Mouse (Mus musculus) granulocyte monocyte progenitor cell, adult 5-6 weeks (primary cell): ENCODE measurements around the gene Hadha. TPM values are rescaled to one million over a fixed set of nuclear protein-coding genes. Genes with fewer than 3 reads are reported as not detected.

ENCODE experiments used
- ATAC-seq: replicated peaks from 2 replicates; pipeline ENCODE4 v1.8.0; 2016; ENCODE audit warnings: mild to moderate bottlenecking, moderate TSS enrichment, inconsistent platforms; ENCODE audit not compliant: poor library complexity, severe bottlenecking
- total RNA-seq, 2 experiments: library from RNA; stranded (forward) in 1 of 2; stranded (reverse) in 1 of 2; fragments of 200-712, 200-1000 nt in 1 of 2; fragments of >200 nt in 1 of 2; fragmentation: Nextera tagmentation in 1 of 2; gene quantifications; 2 replicates each; pipeline ENCODE4 v1.2.3; 2014 to 2017

Gene Hadha
- total RNA-seq, 2 experiments from 2014 or later = 97.8 to 128 TPM

DNA sequence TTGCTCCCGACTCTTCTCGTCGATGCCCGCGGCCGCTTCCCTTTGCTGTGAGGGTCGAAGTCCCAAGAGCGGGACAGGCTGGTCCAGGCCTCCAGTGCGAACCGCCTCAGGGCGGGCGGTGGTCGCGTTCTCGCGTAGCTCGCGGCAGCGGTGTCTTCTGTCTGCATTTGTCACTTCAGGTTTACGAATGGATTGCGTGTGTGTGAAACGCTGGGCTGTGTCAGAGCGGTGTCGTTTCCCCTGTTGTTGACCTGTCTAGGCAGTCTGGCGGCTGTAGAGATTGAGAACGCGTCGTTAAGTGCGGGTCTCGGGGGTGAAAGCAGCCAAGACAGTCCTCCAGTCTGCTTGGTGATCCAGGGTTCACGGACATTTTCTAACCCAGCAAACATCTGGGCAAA is 432 bp upstream of the Hadha start:
- ATAC-seq = no peak

DNA sequence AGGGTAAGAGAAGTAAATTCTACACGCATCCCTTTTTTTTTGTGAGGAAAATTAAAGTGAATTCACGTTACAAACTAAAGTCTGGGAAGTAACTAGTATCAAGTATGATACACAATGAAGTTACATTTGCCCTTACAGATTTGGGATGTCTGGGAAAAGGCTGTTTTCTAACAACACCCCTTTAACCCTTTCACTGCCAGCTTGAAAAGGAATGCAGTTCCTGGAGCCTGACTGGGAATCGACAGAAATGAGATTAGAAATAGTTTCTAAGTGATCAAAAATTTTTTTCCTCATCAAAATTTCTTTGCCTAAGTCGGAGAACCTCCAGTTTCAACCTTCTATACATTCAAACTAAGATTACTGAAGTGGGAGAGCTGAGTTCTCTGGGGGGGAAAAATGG is 949 bp downstream of the Hadha start:
- no peak for ATAC-seq

DNA sequence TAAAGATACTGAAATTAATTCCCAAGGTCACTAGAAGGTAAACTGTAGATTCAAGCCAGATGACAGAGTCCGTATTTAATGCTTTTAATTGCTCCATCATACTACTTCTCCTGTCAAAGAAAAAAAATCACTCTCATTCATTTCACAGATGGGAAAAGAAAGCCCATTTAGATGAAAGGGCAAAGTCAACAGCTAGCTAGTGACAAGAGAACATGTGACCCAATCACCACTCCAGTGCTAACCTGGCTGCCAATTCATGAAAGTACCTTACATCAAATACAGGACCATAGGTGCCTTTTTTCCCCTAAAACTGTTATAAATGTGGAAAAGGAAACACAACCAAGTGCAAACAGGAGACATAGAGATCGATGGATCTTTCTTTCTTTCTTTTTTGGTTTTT is 1.7 kb downstream of the Hadha start:
- ATAC-seq = no peak

- no peak for ATAC-seq
Measured at GRCm38 (mm10) chr5:30152413-30152812, 2.5 kb downstream of the Hadha start.

DNA sequence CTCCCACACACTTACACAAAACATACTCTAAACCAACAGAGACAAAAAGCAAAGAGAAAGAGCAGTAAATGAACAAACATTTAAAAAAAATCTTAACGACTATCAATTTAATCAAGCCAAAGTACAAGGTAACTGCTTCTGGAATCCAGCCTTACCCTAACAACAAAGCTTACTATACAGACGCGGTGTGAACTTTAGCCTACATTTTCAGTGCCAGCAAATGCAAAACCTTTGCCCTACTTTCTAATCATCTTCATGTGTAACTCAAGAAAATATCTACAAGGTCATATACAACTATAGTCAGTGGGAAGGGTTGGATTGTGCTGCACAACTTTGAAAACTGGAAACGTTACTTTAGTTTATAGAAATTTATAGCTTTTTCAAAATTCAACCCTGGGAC is 3.0 kb downstream of the Hadha start:
- no peak for ATAC-seq

GRCm38 (mm10) chr5:30148133-30148920 is 6.6 kb downstream of the Hadha start:
- ATAC-seq = 0 out of 2 replicates have a peak, but pooled peaks have one; percentile 20

GRCm38 (mm10) chr5:30146526-30146925 is 8.4 kb downstream of the Hadha start:
- no peak for ATAC-seq

- no peak for ATAC-seq
Measured at GRCm38 (mm10) chr5:30138193-30138592, 16.8 kb downstream of the Hadha start.

DNA sequence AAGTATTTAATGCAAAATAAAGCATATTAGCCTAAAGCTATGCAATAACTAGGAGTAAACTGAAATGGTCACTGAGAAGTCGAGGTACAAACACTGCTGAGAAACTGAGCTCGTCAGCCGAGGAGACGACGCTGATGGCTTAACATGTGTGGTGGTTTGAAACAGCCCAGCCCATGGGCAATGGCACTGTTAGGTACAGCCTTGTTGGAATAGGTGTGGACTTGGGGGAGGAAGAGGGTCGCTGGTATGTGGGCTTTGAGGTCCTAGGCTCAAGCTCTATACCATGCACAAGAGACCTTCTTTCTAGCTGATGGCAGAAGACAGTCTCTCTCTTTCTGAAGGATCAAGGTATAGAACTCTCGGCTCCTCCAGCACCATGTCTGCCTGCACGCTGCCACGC is 17.7 kb downstream of the Hadha start:
- ATAC-seq = no peak

GRCm38 (mm10) chr5:30135711-30136231 is 19.2 kb downstream of the Hadha start:
- ATAC-seq = no peak

- ATAC-seq = peak; percentile 59
Measured at GRCm38 (mm10) chr5:30132173-30132572, 22.8 kb downstream of the Hadha start.

DNA sequence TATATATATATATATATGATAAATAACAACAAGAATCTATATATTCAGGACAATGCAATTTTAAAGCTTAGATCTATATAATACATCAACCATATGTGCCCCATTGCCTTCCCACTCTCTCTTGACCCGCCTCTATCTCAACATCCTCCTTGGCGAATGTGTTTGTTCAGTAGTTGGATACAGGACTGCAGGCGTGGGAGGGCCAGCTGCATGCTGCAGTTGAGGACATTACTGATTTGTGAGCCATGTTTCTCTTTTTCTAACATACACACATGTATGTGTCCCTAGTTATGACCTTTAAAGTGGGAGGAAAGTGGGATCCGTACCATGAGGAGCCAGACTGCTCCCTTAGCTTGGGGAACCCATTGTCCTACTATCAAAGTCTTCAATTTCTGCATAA is 23.7 kb downstream of the Hadha start:
- no peak for ATAC-seq

- ATAC-seq = no peak
Measured at GRCm38 (mm10) chr5:30128680-30129079, 26.3 kb downstream of the Hadha start.

DNA sequence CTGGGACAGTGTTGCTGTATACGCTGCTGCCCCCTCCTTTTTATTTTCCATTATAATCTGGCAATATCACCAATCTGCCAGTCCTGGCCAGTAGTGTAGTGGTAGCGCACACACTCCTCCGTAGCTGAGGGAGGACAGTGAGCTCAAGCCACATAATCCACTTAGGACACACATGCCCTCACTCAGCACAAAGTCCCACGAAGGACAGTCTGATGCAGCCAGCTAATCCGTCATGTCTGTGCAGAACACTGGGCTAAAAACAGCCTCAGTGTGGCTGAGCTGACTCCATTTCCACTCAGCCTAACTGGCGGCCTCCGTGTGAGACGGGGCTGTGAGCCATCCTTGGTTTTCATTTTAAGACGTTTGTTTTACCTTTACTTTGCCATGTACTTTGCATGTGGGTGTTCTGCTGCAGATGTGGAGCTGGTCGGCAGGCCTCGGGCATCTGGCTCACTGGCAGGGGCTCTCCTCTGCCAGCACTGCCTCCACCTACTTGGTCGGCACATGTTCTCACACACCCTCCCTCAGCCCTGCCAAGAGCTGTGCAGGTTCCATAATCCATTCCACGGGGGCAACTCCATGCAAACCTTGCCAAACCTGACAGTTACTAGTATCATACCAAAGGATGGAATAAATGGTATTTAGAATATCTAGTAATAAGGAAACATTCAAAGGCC is 26.9 kb downstream of the Hadha start:
- ATAC-seq = no peak

DNA sequence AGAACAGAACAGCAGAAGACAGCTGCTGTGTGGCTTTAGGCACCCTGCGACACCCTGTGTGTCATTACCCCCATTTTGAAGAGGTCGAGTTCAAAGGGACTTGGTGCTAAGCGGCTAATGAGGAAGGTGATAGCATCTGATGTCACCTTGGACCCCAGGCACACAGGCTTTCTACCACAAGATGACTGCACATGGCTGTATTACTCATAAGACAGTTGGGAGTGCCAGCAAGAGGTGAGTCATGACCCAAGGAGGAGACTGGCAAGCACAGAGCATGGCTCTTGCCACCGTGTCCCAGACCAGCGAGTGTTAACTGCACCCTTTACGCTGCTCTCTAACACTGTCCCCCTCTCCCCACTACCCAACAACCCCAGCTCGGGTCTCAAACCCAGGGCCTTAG is 28.2 kb downstream of the Hadha start:
- ATAC-seq = no peak

DNA sequence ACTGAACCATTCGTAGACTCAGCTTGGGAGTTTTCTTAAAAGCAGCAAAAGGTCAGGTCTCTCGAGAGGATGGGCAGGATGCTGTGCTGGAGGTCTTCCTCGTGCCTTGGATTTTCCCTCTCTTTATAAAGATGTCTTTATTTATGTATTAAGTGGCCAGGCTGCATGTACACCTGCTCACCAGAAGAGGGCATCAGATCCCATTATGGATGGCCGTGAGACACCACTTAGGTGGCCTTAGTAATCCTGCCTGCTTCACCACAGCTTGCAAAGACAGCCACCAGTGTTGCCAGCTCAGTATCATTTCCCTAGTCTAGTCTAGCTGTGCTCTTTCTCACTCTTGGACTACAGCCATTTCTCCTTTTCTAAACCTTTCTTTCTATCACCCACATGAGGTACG is 29.4 kb downstream of the Hadha start:
- ATAC-seq = peak; percentile 84

DNA sequence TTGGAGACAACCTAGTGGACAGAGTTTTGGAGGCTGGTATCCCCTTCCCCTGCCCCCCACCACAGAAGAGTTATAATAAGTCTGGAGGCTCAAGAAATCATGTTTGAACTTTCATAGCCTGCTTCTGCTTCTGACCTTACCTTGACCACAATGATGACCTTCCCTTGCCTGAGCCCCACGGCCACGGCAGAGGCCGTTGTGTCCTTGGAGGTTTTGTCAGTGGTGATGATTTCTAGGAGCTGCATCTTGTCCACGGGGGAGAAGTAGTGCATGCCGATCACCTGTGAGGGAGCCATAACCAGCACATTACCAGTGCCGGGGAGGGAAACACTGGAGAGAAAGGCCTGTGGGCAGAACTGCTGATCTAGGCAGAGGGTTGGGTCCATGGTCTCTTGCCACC is 32.5 kb downstream of the Hadha start:
- no peak for ATAC-seq

DNA sequence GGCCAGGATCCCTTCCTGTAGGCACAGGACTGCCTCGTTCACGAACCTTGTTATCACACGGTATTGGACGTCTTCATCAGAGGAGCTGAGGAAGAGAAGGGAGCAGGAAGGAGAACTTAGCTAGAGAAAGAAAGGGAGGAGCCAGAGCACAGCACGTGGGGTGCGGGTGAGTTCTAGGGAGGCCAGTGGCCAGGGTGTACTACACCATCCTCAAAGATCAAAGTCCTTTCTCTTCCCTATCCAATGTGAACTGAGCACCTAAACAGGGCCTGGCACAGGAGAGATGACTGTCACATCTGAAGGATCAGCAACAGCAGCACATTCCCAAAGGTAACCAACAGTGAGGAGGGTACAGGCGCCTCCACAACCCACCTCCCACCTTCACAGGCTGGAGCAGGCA is 34.9 kb downstream of the Hadha start:
- no peak for ATAC-seq

DNA sequence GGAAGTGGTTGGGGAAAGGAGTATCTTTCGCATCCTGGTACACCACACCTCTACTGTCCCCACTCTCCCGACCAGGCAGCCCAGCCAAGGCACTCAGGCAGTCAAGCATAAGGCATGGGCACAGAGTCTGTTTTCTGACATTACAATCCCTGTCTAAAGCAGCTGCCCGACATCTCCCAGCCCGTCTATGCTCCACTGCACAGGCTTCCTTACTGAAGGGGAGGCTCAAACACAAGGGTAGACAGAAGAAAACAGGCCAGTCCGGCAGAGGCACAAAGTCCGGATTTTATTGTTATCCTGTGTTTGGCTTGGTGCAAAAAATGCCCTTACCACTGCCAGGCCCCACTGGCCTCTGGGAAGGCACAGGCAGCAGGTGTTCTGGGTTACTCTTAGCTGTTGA is 35.8 kb downstream of the Hadha start:
- ATAC-seq = no peak

DNA sequence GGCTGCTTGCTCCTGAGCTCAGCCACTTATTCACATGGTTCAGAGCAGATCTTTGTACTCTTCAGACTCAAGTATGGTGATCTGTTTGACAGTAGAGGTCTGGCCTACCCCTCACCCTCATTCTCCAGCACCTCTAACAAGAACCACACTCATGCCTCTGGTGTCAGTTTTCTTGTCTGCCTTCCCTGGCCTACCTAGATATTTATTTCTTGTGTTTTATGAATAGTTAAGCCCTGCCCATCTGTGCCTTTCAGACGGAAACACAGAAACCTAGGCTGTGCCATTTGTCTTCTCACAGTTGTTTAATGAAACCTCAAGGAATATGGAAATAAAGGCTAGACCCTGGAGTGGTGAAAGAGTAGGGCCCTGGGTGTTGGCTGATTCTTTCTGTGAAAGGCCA is 36.9 kb downstream of the Hadha start:
- ATAC-seq = no peak

DNA sequence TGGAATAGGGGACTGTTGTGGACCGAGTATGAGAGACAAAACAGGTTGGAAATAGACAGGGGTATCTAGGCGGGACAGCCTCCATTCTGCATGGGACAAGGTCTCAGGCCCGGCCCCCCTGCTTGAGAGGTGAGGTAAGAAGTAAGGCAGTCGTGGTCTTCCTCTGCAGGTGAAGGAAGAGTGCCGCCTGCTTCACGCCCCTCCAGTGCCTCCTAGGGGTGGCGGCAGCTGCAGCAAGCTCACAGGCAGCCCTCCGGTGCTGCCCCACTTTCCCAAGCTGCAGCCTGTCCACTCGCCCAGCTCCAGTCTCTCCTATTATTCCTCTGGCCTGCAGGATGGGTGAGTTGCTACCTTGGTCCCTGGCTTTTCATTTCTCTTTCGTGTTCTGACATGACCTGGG is 39.2 kb downstream of the Hadha start:
- ATAC-seq = no peak

- no peak for ATAC-seq
Measured at GRCm38 (mm10) chr5:30114761-30115140, 40.2 kb downstream of the Hadha start.
